Mouse (Mus musculus) hindbrain, embryonic 13.5 days (tissue): Measurements from ENCODE around the gene Lce3b. TPM values are rescaled to one million over a fixed set of nuclear protein-coding genes. Genes with fewer than 3 reads are reported as not detected.

ENCODE experiments used
- ATAC-seq: fragments of 200-750 bp; cut with Nextera tagmentation; 2 replicates; pipeline ENCODE4 v1.8.0; 2017; ENCODE audit warnings: moderate TSS enrichment; ENCODE audit not compliant: low FRiP score
- H3K27ac ChIP-seq: fragments of 300-500 bp; sonication (generic); 2 replicates; pipeline ENCODE4 v1.5.1; 2015; ENCODE audit warnings: inconsistent platforms, mild to moderate bottlenecking, moderate library complexity
- H3K27me3 ChIP-seq: fragments of 300-500 bp; sonication (generic); 2 replicates; pipeline ENCODE4 v1.6.1; 2015; ENCODE audit warnings: mild to moderate bottlenecking, inconsistent platforms
- H3K36me3 ChIP-seq: fragments of 300-500 bp; sonication (generic); 2 replicates; pipeline ENCODE4 v1.6.1; 2015; ENCODE audit warnings: mild to moderate bottlenecking, inconsistent platforms
- H3K4me1 ChIP-seq: fragments of 300-500 bp; sonication (generic); replicated peaks from 2 replicates; pipeline ENCODE4 v1.6.1; 2015; ENCODE audit warnings: inconsistent platforms
- H3K4me2 ChIP-seq: fragments of 300-500 bp; sonication (generic); 2 replicates; pipeline ENCODE4 v1.6.1; 2015; ENCODE audit warnings: inconsistent platforms, mild to moderate bottlenecking, moderate library complexity
- H3K4me3 ChIP-seq: fragments of 300-500 bp; sonication (generic); 2 replicates; pipeline ENCODE4 v1.5.1; 2015; ENCODE audit warnings: mild to moderate bottlenecking, inconsistent platforms
- H3K9ac ChIP-seq: fragments of 300-500 bp; sonication (generic); 2 replicates; pipeline ENCODE4 v1.6.1; 2015; ENCODE audit warnings: mild to moderate bottlenecking, inconsistent platforms
- H3K9me3 ChIP-seq: fragments of 300-500 bp; sonication (generic); 2 replicates; pipeline ENCODE4 v1.6.1; 2016; ENCODE audit warnings: inconsistent platforms
- WGBS: fragments of 180-500 bp; shearing (Covaris S2); methylation state at CpG from one replicate; pipeline ENCODE4 v1.1.7; 2015; 5-methylcytosine and 5-hydroxymethylcytosine counted together
- polyA plus RNA-seq: library from polyadenylated mRNA; unstranded; fragments of >200 nt; fragmentation: Nextera tagmentation; extraction: Ambion mirVana; gene quantifications from 2 replicates; pipeline ENCODE4 v1.2.1, GENCODE M21; 2015

Gene Lce3b
- polyA plus RNA-seq = not detected in 2 replicates

- no peaks in the 10 kb centered on the region for H3K27me3 ChIP-seq
- no peak within 1 kb of the TSS for H3K27ac ChIP-seq
- H3K4me3 ChIP-seq = no peak within 1 kb of the TSS
- H3K4me1 ChIP-seq = no peaks in the 10 kb centered on the region
- WGBS = 58% methylated on average over 2 of the region's 2 CpGs
- ATAC-seq = no peak
- no peaks in the 10 kb centered on the region for H3K9me3 ChIP-seq
- H3K9ac ChIP-seq = no peak within 1 kb of the TSS
- no peak within 1 kb of the TSS for H3K4me2 ChIP-seq
- no peaks in the 10 kb centered on the region for H3K36me3 ChIP-seq
These were observed at the start of gene Lce3b for GRCm38 (mm10) chr3:92932679-92933078. Gene Lce3b, plus strand, starts transcription at chr3:92932979.

GRCm38 (mm10) chr3:92894063-92894462, 38.7 kb upstream of the Lce3b start:
- H3K9ac ChIP-seq = no peak overlapping the region
- H3K4me3 ChIP-seq = no peak overlapping the region
- H3K4me2 ChIP-seq = no peak overlapping the region
- no peaks in the 10 kb centered on the region for H3K9me3 ChIP-seq
- H3K4me1 ChIP-seq = no peaks in the 10 kb centered on the region
- H3K27ac ChIP-seq = no peak overlapping the region
- no peak for ATAC-seq
- H3K36me3 ChIP-seq = no peaks in the 10 kb centered on the region
- H3K27me3 ChIP-seq = no peaks in the 10 kb centered on the region
- WGBS = 74% methylated on average over 3 of the region's 3 CpGs

- Histone ChIP-seq H3K9me3 (no peaks in the 10 kb centered on the region), H3K9ac (no peak overlapping the region), H3K4me1 (no peaks in the 10 kb centered on the region), H3K27ac (no peak overlapping the region), H3K4me2 (no peak overlapping the region), H3K4me3 (no peak overlapping the region), H3K36me3 (no peaks in the 10 kb centered on the region), H3K27me3 (no peaks in the 10 kb centered on the region)
- no peak for ATAC-seq
- WGBS = 64% methylated on average over 1 of the region's 1 CpGs
These were observed 38.3 kb upstream of the Lce3b start for GRCm38 (mm10) chr3:92894489-92894888.

- Histone ChIP-seq H3K9me3 (no peaks in the 10 kb centered on the region), H3K4me2 (no peak overlapping the region), H3K9ac (no peak overlapping the region), H3K36me3 (no peaks in the 10 kb centered on the region), H3K4me3 (no peak overlapping the region), H3K4me1 (no peaks in the 10 kb centered on the region), H3K27me3 (no peaks in the 10 kb centered on the region), H3K27ac (no peak overlapping the region)
- 29% methylated on average over 3 of the region's 3 CpGs for WGBS
- no peak for ATAC-seq
These were observed 29.8 kb upstream of the Lce3b start for GRCm38 (mm10) chr3:92902992-92903391.

GRCm38 (mm10) chr3:92903640-92904039, 29.1 kb upstream of the Lce3b start:
- 27% methylated on average over 4 of the region's 4 CpGs for WGBS
- H3K9me3 ChIP-seq = no peaks in the 10 kb centered on the region
- H3K9ac ChIP-seq = no peak overlapping the region
- no peaks in the 10 kb centered on the region for H3K27me3 ChIP-seq
- ATAC-seq = peak; percentile 67
- H3K36me3 ChIP-seq = no peaks in the 10 kb centered on the region
- no peaks in the 10 kb centered on the region for H3K4me1 ChIP-seq
- no peak overlapping the region for H3K4me2 ChIP-seq
- no peak overlapping the region for H3K4me3 ChIP-seq
- H3K27ac ChIP-seq = no peak overlapping the region

- Histone ChIP-seq H3K4me1 (no peaks in the 10 kb centered on the region), H3K4me3 (no peak overlapping the region), H3K4me2 (no peak overlapping the region), H3K9ac (no peak overlapping the region), H3K27me3 (no peaks in the 10 kb centered on the region), H3K36me3 (no peaks in the 10 kb centered on the region), H3K9me3 (no peaks in the 10 kb centered on the region), H3K27ac (no peak overlapping the region)
- WGBS = 52% methylated on average over 3 of the region's 3 CpGs
- no peak for ATAC-seq
These were observed 27.6 kb upstream of the Lce3b start for GRCm38 (mm10) chr3:92905182-92905581.

GRCm38 (mm10) chr3:92907571-92907970, 25.2 kb upstream of the Lce3b start:
- Histone ChIP-seq H3K9ac (no peak overlapping the region), H3K4me1 (no peaks in the 10 kb centered on the region), H3K36me3 (no peaks in the 10 kb centered on the region), H3K4me2 (no peak overlapping the region), H3K9me3 (no peaks in the 10 kb centered on the region), H3K27me3 (no peaks in the 10 kb centered on the region), H3K27ac (no peak overlapping the region), H3K4me3 (no peak overlapping the region)
- ATAC-seq = peak; percentile 63; the same call in 1 of the 2 replicates
- 26% methylated on average over 4 of the region's 4 CpGs for WGBS

- ATAC-seq = no peak
- H3K4me1 ChIP-seq = no peaks in the 10 kb centered on the region
- 66% methylated on average over 4 of the region's 4 CpGs for WGBS
- no peaks in the 10 kb centered on the region for H3K27me3 ChIP-seq
- no peak overlapping the region for H3K9ac ChIP-seq
- H3K27ac ChIP-seq = no peak overlapping the region
- H3K9me3 ChIP-seq = no peaks in the 10 kb centered on the region
- no peaks in the 10 kb centered on the region for H3K36me3 ChIP-seq
- H3K4me3 ChIP-seq = no peak overlapping the region
- no peak overlapping the region for H3K4me2 ChIP-seq
These were observed 12.4 kb upstream of the Lce3b start for GRCm38 (mm10) chr3:92920364-92920763.

- H3K27me3 ChIP-seq = no peaks in the 10 kb centered on the region
- no peaks in the 10 kb centered on the region for H3K9me3 ChIP-seq
- H3K4me2 ChIP-seq = no peak within 1 kb of the TSS
- no peak for ATAC-seq
- H3K27ac ChIP-seq = no peak within 1 kb of the TSS
- H3K4me3 ChIP-seq = no peak within 1 kb of the TSS
- H3K4me1 ChIP-seq = no peaks in the 10 kb centered on the region
- H3K36me3 ChIP-seq = no peaks in the 10 kb centered on the region
- no peak within 1 kb of the TSS for H3K9ac ChIP-seq
- 72% methylated on average over 2 of the region's 2 CpGs for WGBS
These were observed 6.6 kb upstream of the Lce3b start, which contains the start of gene Lce3a for GRCm38 (mm10) chr3:92926130-92926529. Gene Lce3a, minus strand, starts transcription at chr3:92926230.

- Histone ChIP-seq H3K4me2 (no peak within 1 kb of the TSS), H3K27ac (no peak within 1 kb of the TSS), H3K4me1 (no peaks in the 10 kb centered on the region), H3K27me3 (no peaks in the 10 kb centered on the region), H3K9me3 (no peaks in the 10 kb centered on the region), H3K4me3 (no peak within 1 kb of the TSS), H3K36me3 (no peaks in the 10 kb centered on the region), H3K9ac (no peak within 1 kb of the TSS)
- 97% methylated on average over 1 of the region's 1 CpGs for WGBS
- no peak for ATAC-seq
These were observed 11.4 kb downstream of the Lce3b start, which contains the start of gene Lce3c for GRCm38 (mm10) chr3:92944186-92944585. Gene Lce3c, plus strand, starts transcription at chr3:92944486.

- WGBS = 97% methylated on average over 1 of the region's 1 CpGs
- H3K4me3 ChIP-seq = no peak within 1 kb of the TSS
These were observed 24.3 kb downstream of the Lce3b start, which contains the start of gene Lce3d for GRCm38 (mm10) chr3:92957090-92957489. Gene Lce3d, plus strand, starts transcription at chr3:92957390.

GRCm38 (mm10) chr3:92966761-92967160, 34.0 kb downstream of the Lce3b start, which contains the start of gene Lce3e:
Gene Lce3e, plus strand, starts transcription at chr3:92967061.
- H3K36me3 ChIP-seq = no peaks in the 10 kb centered on the region
- no peak for ATAC-seq
- no peak within 1 kb of the TSS for H3K9ac ChIP-seq
- WGBS = 90% methylated on average over 2 of the region's 2 CpGs
- H3K4me3 ChIP-seq = no peak within 1 kb of the TSS
- H3K4me2 ChIP-seq = no peak within 1 kb of the TSS
- H3K4me1 ChIP-seq = no peaks in the 10 kb centered on the region
- no peaks in the 10 kb centered on the region for H3K9me3 ChIP-seq
- no peaks in the 10 kb centered on the region for H3K27me3 ChIP-seq
- no peak within 1 kb of the TSS for H3K27ac ChIP-seq

More at GRCm38 (mm10) chr3:92957090-92957489, 24.3 kb downstream of the Lce3b start, which contains the start of gene Lce3d:
- no peaks in the 10 kb centered on the region for H3K27me3 ChIP-seq
- no peak within 1 kb of the TSS for H3K27ac ChIP-seq
- H3K4me1 ChIP-seq = no peaks in the 10 kb centered on the region
- H3K36me3 ChIP-seq = no peaks in the 10 kb centered on the region
- no peak within 1 kb of the TSS for H3K4me2 ChIP-seq
- no peak within 1 kb of the TSS for H3K9ac ChIP-seq
- no peaks in the 10 kb centered on the region for H3K9me3 ChIP-seq
- ATAC-seq = no peak

GRCm38 (mm10) chr3:92978484-92978883, 45.7 kb downstream of the Lce3b start:
- WGBS = 85% methylated on average over 2 of the region's 2 CpGs
- H3K27me3 ChIP-seq = no peaks in the 10 kb centered on the region
- H3K27ac ChIP-seq = no peak overlapping the region
- no peak overlapping the region for H3K9ac ChIP-seq
- H3K4me2 ChIP-seq = no peak overlapping the region
- H3K36me3 ChIP-seq = no peaks in the 10 kb centered on the region
- H3K4me3 ChIP-seq = no peak overlapping the region
- H3K9me3 ChIP-seq = no peaks in the 10 kb centered on the region
- no peak for ATAC-seq
- H3K4me1 ChIP-seq = no peaks in the 10 kb centered on the region
